Mouse (Mus musculus) left cerebral cortex, postnatal 14 days (tissue): ENCODE measurements around the gene Pde4a. TPM values are rescaled to one million over a fixed set of nuclear protein-coding genes. Genes with fewer than 3 reads are reported as not detected.
"Not testable (repeated sequence)": the region's sequence is repeated elsewhere in the genome, so short reads cannot be mapped to it uniquely, and the experiment has no call there.

Experiments
- DNase-seq, 2 experiments: peaks; one replicate each; pipeline ENCODE4 v3.0.0; 2021 to 2022; ENCODE audit warnings: low spot score in 2 of 2, mixed read lengths in 1 of 2
- intact Hi-C: fragments of 180-260 bp; cut with DNase I; formaldehyde crosslinking; loops from one replicate; pipeline ENCODE4 v1.15.1; 2025
- total RNA-seq, 2 experiments: library from RNA; stranded (reverse); gene quantifications; 2 replicates each; pipeline ENCODE4 v1.2.3; 2021

The Pde4a gene
- total RNA-seq, 2 experiments from 2014 or later, result 76.2 to 79.6 TPM

- intact Hi-C loops, result no loop called here
- no peak for DNase-seq
Observed at GRCm38 (mm10) chr9:21251116-21251735, 85.7 kb downstream of the Pde4a start.

- no peak for DNase-seq
- intact Hi-C loops, result no loop called here
Observed at GRCm38 (mm10) chr9:21254690-21255089, 89.2 kb downstream of the Pde4a start.

- intact Hi-C loops, DNase-seq: not testable (repeated sequence)
Observed at GRCm38 (mm10) chr9:21256349-21256748, 90.8 kb downstream of the Pde4a start.

DNA sequence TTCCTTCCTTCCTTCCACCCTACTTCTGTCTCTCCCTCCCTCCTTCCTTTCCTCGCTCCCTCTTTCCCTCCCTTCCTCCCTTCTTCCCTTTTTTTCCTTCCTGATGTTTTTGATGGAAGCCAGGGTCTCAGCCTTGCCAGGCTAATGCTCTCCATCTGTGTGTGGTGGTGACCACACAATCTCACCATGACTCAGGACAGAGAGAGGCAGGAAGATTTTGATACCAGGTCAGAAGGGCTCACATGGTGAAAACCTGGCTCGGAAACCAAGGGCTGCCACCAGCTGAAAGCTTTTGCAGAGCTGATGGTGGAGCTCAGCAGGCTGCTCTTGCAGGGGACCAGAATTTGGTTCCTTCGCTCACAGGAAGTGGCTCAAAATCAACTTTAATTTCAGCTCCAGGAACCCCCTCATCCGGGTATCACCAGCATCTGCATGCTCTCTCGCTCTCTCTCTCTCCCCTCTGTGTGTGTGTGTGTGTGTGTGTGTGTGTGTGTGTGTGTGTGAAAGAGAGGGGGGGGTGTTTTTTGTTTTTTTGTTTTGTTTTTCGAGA lies 95.1 kb downstream of the Pde4a start:
- no peak for DNase-seq
- intact Hi-C loops, result no loop called here

GRCm38 (mm10) chr9:21261831-21262230 lies 96.3 kb downstream of the Pde4a start:
- intact Hi-C loops, result no loop called here
- DNase-seq, result no peak

Other genes with a start within 250 kb of the Pde4a start
- gene Dnmt1, start 205.8 kb upstream of the Pde4a start, total RNA-seq, result 10 to 100 TPM; 39.9 to 43.6 TPM
- gene S1pr2, start 188.9 kb upstream of the Pde4a start, total RNA-seq, result 1 to 10 TPM; 1.6 to 1.8 TPM
- gene Mrpl4, start 163.0 kb upstream of the Pde4a start, total RNA-seq, result 10 to 100 TPM; 58.7 to 62.9 TPM
- gene Icam1, start 149.7 kb upstream of the Pde4a start, total RNA-seq, result 1 to 10 TPM; 3.0 to 3.6 TPM
- under 1 TPM in 1 of 2 experiments, not detected in 1; 0.86 TPM for gene Icam4, start 136.3 kb upstream of the Pde4a start, total RNA-seq
- 100 to 1,000 TPM; 294 to 307 TPM for gene Icam5, start 133.6 kb upstream of the Pde4a start, total RNA-seq
- gene Zglp1, start 98.6 kb upstream of the Pde4a start, total RNA-seq, result 1 to 10 TPM in 1 of 2 experiments, not detected in 1; 1.8 TPM
- under 1 TPM; 0.72 to 0.90 TPM for gene Gm49373, start 92.6 kb upstream of the Pde4a start, total RNA-seq
- gene Fdx1l, start 92.1 kb upstream of the Pde4a start, total RNA-seq, result 10 to 100 TPM; 54.8 to 55.0 TPM
- gene Gm38431, start 73.7 kb upstream of the Pde4a start, total RNA-seq, result 1 to 10 TPM; 1.8 to 2.6 TPM
- 10 to 100 TPM; 30.0 to 30.9 TPM for gene Raver1, start 73.7 kb upstream of the Pde4a start, total RNA-seq
- 10 to 100 TPM; 11.7 to 12.0 TPM for gene Tyk2, start 34.5 kb upstream of the Pde4a start, total RNA-seq
- 100 to 1,000 TPM; 128 to 131 TPM for gene Cdc37, start 15.7 kb upstream of the Pde4a start, total RNA-seq
- gene Keap1, start 73.6 kb downstream of the Pde4a start, total RNA-seq, result 10 to 100 TPM; 47.2 to 50.5 TPM
- 1 to 10 TPM; 3.4 to 5.2 TPM for gene S1pr5, start 82.7 kb downstream of the Pde4a start, total RNA-seq
- gene Atg4d, start 99.6 kb downstream of the Pde4a start, total RNA-seq, result 10 to 100 TPM; 35.3 to 37.5 TPM
- 10 to 100 TPM; 31.9 to 32.3 TPM for gene Kri1, start 122.3 kb downstream of the Pde4a start, total RNA-seq
- gene Cdkn2d, start 125.7 kb downstream of the Pde4a start, total RNA-seq, result 10 to 100 TPM; 57.5 to 62.9 TPM
- 1 to 10 TPM in 1 of 2 experiments, under 1 TPM in 1; 0.13 to 2.3 TPM for gene Ap1m2, start 146.6 kb downstream of the Pde4a start, total RNA-seq
- gene Slc44a2, start 155.0 kb downstream of the Pde4a start, total RNA-seq, result 10 to 100 TPM; 56.2 to 56.5 TPM
- 10 to 100 TPM; 69.8 to 78.8 TPM for gene Ilf3, start 202.2 kb downstream of the Pde4a start, total RNA-seq
- 10 to 100 TPM; 24.3 to 26.2 TPM for gene Qtrt1, start 246.1 kb downstream of the Pde4a start, total RNA-seq